Mouse (Mus musculus) myocyte (in vitro differentiated cells): Measurements from ENCODE around the gene Kcnk6. TPM values are rescaled to one million over a fixed set of nuclear protein-coding genes. Genes with fewer than 3 reads are reported as not detected.

Experiments
- H3K27me3 ChIP-seq: one replicate; pipeline ENCODE4 v1.6.1; 2011; ENCODE audit not compliant: control insufficient read depth, insufficient read depth, insufficient read length
- H3K36me3 ChIP-seq: one replicate; pipeline ENCODE4 v1.6.1; 2011; ENCODE audit not compliant: control insufficient read depth, insufficient read depth
- H3K4me2 ChIP-seq: one replicate; pipeline ENCODE4 v1.6.1; 2011; ENCODE audit warnings: low read depth, control low read depth
- H3K4me3 ChIP-seq: one replicate; pipeline ENCODE4 v1.5.1; 2011; ENCODE audit warnings: mild to moderate bottlenecking, control low read depth, moderate library complexity
- H3K79me2 ChIP-seq: one replicate; pipeline ENCODE4 v1.6.1; 2011; ENCODE audit not compliant: control insufficient read depth, insufficient read depth
- H3ac ChIP-seq: one replicate; pipeline ENCODE4 v1.6.1; 2011; ENCODE audit not compliant: control insufficient read depth, insufficient read length
- CEBPB ChIP-seq: IDR thresholded peaks from 2 replicates; pipeline ENCODE4 v1.6.1; 2011; ENCODE audit warnings: mild to moderate bottlenecking, moderate library complexity; ENCODE audit not compliant: poor library complexity, insufficient read depth, severe bottlenecking
- E2F4 ChIP-seq: IDR thresholded peaks from one replicate; pipeline ENCODE4 v1.6.1; 2011; ENCODE audit warnings: mild to moderate bottlenecking, control low read depth, moderate library complexity; ENCODE audit not compliant: insufficient read depth
- MAX ChIP-seq: IDR thresholded peaks from one replicate; pipeline ENCODE4 v1.6.1; 2011; ENCODE audit warnings: low read depth, mild to moderate bottlenecking, control low read depth
- MYOD1 ChIP-seq, 3 experiments: IDR thresholded peaks; one replicate each; pipeline ENCODE4 v1.6.1; 2011; ENCODE audit warnings: control low read depth in 2 of 3, low read depth in 2 of 3, mild to moderate bottlenecking in 2 of 3, moderate library complexity in 1 of 3; ENCODE audit not compliant: insufficient read length in 2 of 3, control insufficient read depth in 1 of 3
- MYOG ChIP-seq, 3 experiments: IDR thresholded peaks; one replicate each; pipeline ENCODE4 v1.6.1; 2011; ENCODE audit warnings: control low read depth in 2 of 3, low read depth in 2 of 3, mild to moderate bottlenecking in 2 of 3; ENCODE audit not compliant: insufficient read length in 2 of 3, control insufficient read depth in 1 of 3, insufficient read depth in 1 of 3
- POLR2A ChIP-seq: IDR thresholded peaks from one replicate; pipeline ENCODE4 v1.6.1; 2011; ENCODE audit warnings: low read depth, mild to moderate bottlenecking, control low read depth, moderate library complexity; ENCODE audit not compliant: insufficient read length
- POLR2AphosphoS2 ChIP-seq: IDR thresholded peaks from one replicate; pipeline ENCODE4 v1.6.1; 2011; ENCODE audit warnings: low read depth, control low read depth; ENCODE audit not compliant: insufficient read length
- REST ChIP-seq: IDR thresholded peaks from one replicate; pipeline ENCODE4 v1.6.1; 2011; ENCODE audit warnings: mild to moderate bottlenecking, control low read depth, moderate library complexity; ENCODE audit not compliant: insufficient read depth, insufficient read length
- SRF ChIP-seq: IDR thresholded peaks from one replicate; pipeline ENCODE4 v1.6.1; 2011; ENCODE audit warnings: low read depth; ENCODE audit not compliant: control insufficient read depth, insufficient read length
- TCF12 ChIP-seq: IDR thresholded peaks from one replicate; pipeline ENCODE4 v1.6.1; 2011; ENCODE audit warnings: mild to moderate bottlenecking, control low read depth; ENCODE audit not compliant: poor library complexity, insufficient read depth, severe bottlenecking
- TCF3 ChIP-seq: IDR thresholded peaks from one replicate; pipeline ENCODE4 v1.6.1; 2011; ENCODE audit warnings: low read depth, control low read depth; ENCODE audit not compliant: insufficient read length
- USF1 ChIP-seq: IDR thresholded peaks from one replicate; pipeline ENCODE4 v1.6.1; 2011; ENCODE audit warnings: low read depth, mild to moderate bottlenecking, control low read depth, moderate library complexity
- polyA plus RNA-seq: library from polyadenylated mRNA; unstranded; fragments of >200 nt; fragmentation: generic; extraction: Trizol; gene quantifications from one replicate; pipeline ENCODE4 v1.2.1, GENCODE M21; 2012; ENCODE audit warnings: missing spikeins

Gene Kcnk6
- polyA plus RNA-seq, 1 experiment = 0.01 TPM

DNA sequence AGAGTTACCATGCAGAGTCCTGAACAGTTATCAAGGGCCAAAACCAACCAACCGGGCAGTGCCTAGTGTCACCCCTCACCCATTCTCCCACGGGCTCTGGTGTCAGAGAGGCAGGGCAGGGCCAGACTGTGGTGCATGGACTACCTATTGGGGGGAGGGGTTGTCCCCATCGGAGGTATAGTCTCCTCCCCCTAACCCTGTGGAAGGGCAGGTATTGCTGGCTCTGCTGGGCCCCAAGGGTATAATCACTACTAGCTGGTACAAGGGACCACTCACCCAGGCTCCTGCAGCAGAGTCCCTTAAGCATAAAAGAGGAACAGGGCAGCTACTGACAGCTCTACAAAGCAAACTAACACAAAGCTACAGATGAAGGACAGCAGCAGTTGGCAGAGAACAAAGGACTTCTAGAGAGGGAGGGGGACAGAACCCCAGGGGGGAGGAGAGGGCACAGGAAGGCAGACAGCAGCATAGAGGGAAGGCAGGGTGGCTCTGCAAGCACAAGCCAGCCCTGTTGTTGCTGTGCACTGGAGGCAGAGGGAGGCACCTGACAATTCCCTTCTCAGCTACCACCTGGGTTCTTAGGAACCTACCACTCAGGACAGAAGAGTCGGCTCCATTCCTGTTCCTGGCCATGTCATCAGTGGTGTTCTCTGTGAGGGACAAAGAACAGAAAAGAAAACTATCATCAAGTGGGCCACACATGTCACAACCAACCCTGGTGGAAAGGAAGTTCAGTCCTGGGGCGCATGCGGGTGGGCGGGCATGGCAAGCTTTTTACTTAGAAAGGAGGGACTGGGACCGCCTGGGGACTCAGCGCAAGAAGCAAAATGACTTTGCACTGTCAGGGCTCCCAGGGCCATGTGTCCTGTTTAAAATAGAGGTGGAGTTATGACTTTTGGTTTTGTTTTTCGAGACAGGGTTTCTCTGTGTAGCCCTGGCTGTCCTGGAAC lies 27.7 kb upstream of the Kcnk6 start:
- peaks cover 35% of the 10 kb centered on the region for H3K27me3 ChIP-seq
- H3K4me2 ChIP-seq = no peak overlapping the region
- H3K79me2 ChIP-seq = no peaks in the 10 kb centered on the region
- H3K36me3 ChIP-seq = no peaks in the 10 kb centered on the region
- H3K4me3 ChIP-seq = no peak overlapping the region
- H3ac ChIP-seq = no peak overlapping the region
- TF ChIP-seq USF1 = no peak
- peak in 1 of 3 experiments; percentile 18 for TF ChIP-seq MYOD1 (IDR thresholded peaks at IDR 0.05; ENCODE audit: control insufficient read depth in 1 of 3, insufficient read length in 2 of 3, low read depth in 2 of 3)
- no peak for TF ChIP-seq POLR2AphosphoS2

DNA sequence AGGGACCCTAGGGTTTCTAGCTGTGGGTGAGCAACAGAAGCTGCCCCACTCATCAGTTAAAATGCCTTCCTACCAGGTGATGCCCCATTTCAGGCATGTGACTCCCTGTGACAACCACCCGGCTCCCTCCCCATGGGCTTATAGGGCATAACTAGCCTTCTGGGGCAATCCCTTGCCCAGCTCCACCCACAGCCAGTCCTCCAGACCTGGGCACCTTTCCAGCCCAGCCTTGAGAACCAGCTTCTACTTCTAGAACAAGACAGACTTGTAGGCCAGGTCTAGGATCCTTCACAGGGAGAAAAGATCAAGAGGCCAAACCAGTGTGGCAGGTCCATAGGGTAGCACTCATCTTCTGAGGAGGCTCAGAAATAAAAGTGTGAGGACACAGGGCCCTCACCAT lies 25.1 kb upstream of the Kcnk6 start:
- Histone ChIP-seq H3K36me3 (no peaks in the 10 kb centered on the region), H3K79me2 (no peaks in the 10 kb centered on the region), H3K4me3 (no peak overlapping the region), H3K4me2 (no peak overlapping the region), H3K27me3 (peaks cover 12% of the 10 kb centered on the region), H3ac (no peak overlapping the region)
- TF ChIP-seq MYOG (IDR thresholded peaks at IDR 0.05; ENCODE audit: control insufficient read depth in 1 of 3, insufficient read depth in 1 of 3, insufficient read length in 2 of 3, low read depth in 2 of 3) = no peak
- TF ChIP-seq USF1 = no peak
- TF ChIP-seq SRF = no peak
- no peak for TF ChIP-seq MAX
- TF ChIP-seq TCF3 = no peak
- no peak for TF ChIP-seq MYOD1 (IDR thresholded peaks at IDR 0.05; ENCODE audit: control insufficient read depth in 1 of 3, insufficient read length in 2 of 3, low read depth in 2 of 3)
- no peak for TF ChIP-seq E2F4
- no peak for TF ChIP-seq POLR2A
- no peak for TF ChIP-seq REST
- no peak for TF ChIP-seq TCF12
- TF ChIP-seq POLR2AphosphoS2 = no peak
- TF ChIP-seq CEBPB = no peak

- no peak overlapping the region for H3ac ChIP-seq
- H3K27me3 ChIP-seq = peaks cover 7% of the 10 kb centered on the region
- H3K4me2 ChIP-seq = no peak overlapping the region
- no peak overlapping the region for H3K4me3 ChIP-seq
- TF ChIP-seq SRF (no peak), POLR2AphosphoS2 (no peak)
- no peaks in the 10 kb centered on the region for H3K36me3 ChIP-seq
- no peaks in the 10 kb centered on the region for H3K79me2 ChIP-seq
Measured at GRCm38 (mm10) chr7:29255875-29256274, 23.6 kb upstream of the Kcnk6 start.

DNA sequence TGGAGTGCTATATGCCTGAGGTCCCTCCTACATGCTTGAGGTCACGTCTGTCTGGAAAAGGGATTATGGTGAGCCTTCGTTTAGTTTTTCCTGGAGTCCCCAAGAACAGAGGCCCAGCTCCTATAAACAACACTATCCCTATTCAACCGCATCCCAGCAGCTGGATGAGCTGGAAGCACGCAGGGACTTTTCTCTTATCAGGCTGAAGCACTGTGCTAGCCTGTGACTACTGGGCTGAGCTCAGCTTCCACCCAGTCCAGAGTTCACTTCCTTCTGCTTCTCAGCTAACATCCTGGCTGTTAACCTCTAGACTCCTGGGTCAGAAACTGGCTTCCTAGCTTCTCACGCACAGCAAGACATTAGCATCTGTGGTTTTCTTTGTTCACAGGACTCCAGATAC lies 21.5 kb upstream of the Kcnk6 start:
- Histone ChIP-seq H3K4me3 (no peak overlapping the region), H3ac (no peak overlapping the region), H3K27me3 (no peaks in the 10 kb centered on the region), H3K4me2 (no peak overlapping the region), H3K79me2 (no peaks in the 10 kb centered on the region), H3K36me3 (no peaks in the 10 kb centered on the region)
- no peak for TF ChIP-seq SRF
- no peak for TF ChIP-seq POLR2A
- TF ChIP-seq CEBPB = no peak
- no peak for TF ChIP-seq E2F4

DNA sequence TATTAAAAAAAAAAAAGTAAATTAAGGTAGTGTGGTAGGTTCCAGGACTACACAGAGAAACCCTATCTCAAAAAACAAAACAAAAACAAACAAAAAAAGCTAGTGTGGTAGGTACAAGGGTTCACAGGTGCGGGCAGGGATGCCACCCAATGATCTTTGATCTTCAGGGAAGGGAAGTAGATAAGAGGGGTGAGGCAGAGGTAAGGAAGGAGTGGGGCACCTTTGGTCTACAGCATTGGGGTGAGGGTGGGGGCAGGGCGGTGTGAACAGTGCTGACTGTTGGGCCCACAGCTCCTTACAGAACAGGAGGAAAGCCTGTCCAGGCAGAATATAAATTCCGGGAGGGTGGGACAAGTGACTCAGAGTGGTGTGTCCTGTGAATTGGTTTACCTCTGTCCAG lies 18.9 kb upstream of the Kcnk6 start:
- no peaks in the 10 kb centered on the region for H3K36me3 ChIP-seq
- H3K4me3 ChIP-seq = no peak overlapping the region
- H3K79me2 ChIP-seq = no peaks in the 10 kb centered on the region
- H3ac ChIP-seq = no peak overlapping the region
- no peaks in the 10 kb centered on the region for H3K27me3 ChIP-seq
- H3K4me2 ChIP-seq = no peak overlapping the region
- TF ChIP-seq USF1 = no peak
- no peak for TF ChIP-seq MYOD1 (IDR thresholded peaks at IDR 0.05; ENCODE audit: control insufficient read depth in 1 of 3, insufficient read length in 2 of 3, low read depth in 2 of 3)
- no peak for TF ChIP-seq TCF3
- no peak for TF ChIP-seq REST
- no peak for TF ChIP-seq POLR2AphosphoS2
